Mouse (Mus musculus): Measurements from ENCODE around the gene Grip2.

DNA sequence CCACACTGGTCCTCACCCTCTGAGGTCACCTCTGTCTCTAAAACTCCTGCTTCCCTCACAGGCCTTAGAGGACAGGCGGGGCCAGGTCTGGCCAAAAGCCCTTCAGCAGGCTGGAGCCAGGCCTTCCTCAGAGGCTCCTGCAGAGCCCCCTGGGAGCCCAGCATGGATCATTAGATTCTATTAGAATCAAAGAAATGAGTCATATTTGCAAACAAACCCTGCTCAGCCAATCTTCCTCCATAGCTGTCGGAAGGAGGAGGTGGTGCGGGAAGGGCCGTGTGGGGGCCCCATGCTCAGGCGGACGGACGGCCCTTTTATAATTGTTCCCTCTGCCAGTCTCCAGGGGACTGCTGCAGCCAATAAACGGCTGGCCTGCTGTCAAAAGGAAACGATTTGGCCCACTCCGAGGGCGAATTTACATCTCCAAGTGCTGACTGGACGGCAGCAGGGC, 97.3 kb downstream of the Grip2 start:
- no peak for TF ChIP-seq CTCF (IDR thresholded peaks at IDR 0.05; ENCODE audit: control insufficient read depth, insufficient read depth, low read length)
- TF ChIP-seq POLR2A (IDR thresholded peaks at IDR 0.05; ENCODE audit: borderline replicate concordance, control insufficient read depth, low read depth, low read length) = no peak

Measured in bone marrow, adult 2 months (tissue).